In genomic region chr4:83050151-83050796, GRCm38 (mm10) we compare ENCODE assay signal across 11 mouse cellular contexts. TPM values are rescaled to one million over a fixed set of nuclear protein-coding genes. Genes with fewer than 3 reads are reported as not detected.
DNase-seq lines count a peak whose midpoint lies in the region; ATAC-seq and TF ChIP-seq lines count a peak whose summit lies in the region.
"Had no signal": no experiment of that assay in that cellular context is flagged by ENCODE, and none has a peak within 500 bp of the region (broad histone marks: within the 10 kb centered on the region; RNA-seq: fewer than 3 reads in every experiment).

No protein-coding gene starts in this region.

- DNase-seq in kidney, postnatal 10 days, result no peak
- no peak for DNase-seq in liver, postnatal 0 days
- DNase-seq in ovary, postnatal 36 days (ENCODE audit: low spot score), result no peak
- DNase-seq in cerebellum, adult 18-20 months, result no peak
- DNase-seq: adrenal gland, adult 8-10 months; cerebellum, adult 9-10 months; thymus, postnatal 36 days had no signal

- no peak for TF ChIP-seq CTCF in liver, postnatal 0 days (IDR thresholded peaks at IDR 0.05; ENCODE audit: low read depth)

- peaks cover 30% of the 10 kb centered on the region for H3K4me1 ChIP-seq in kidney, embryonic 14.5 days (ENCODE audit: control insufficient read depth, insufficient read depth, low read length)
- peaks cover 61% of the 10 kb centered on the region for H3K4me1 ChIP-seq in embryonic facial prominence, embryonic 12.5 days
- peaks cover 62% of the 10 kb centered on the region for H3K4me1 ChIP-seq in hindbrain, embryonic 12.5 days
- H3K4me1 ChIP-seq in liver, postnatal 0 days (ENCODE audit: insufficient read depth), result no peaks in the 10 kb centered on the region

- peak overlapping the region; percentile 44 for H3K4me2 ChIP-seq in kidney, embryonic 14.5 days (replicated peaks; ENCODE audit: low read depth, low read length)
- peak overlapping the region; percentile 68 for H3K4me2 ChIP-seq in embryonic facial prominence, embryonic 12.5 days (replicated peaks)
- H3K4me2 ChIP-seq in hindbrain, embryonic 12.5 days (replicated peaks), result peak overlapping the region; percentile 58
- 0 out of 2 replicates have a peak overlapping the region, but pooled peaks have one; percentile 11 for H3K4me2 ChIP-seq in liver, postnatal 0 days (ENCODE audit: low read depth, low read length)

- H3K36me3 ChIP-seq in kidney, embryonic 14.5 days (ENCODE audit: control insufficient read depth, insufficient read depth, low read length), result no peaks in the 10 kb centered on the region
- H3K36me3 ChIP-seq in embryonic facial prominence, embryonic 12.5 days, result no peaks in the 10 kb centered on the region
- no peaks in the 10 kb centered on the region for H3K36me3 ChIP-seq in hindbrain, embryonic 12.5 days
- H3K36me3 ChIP-seq in liver, postnatal 0 days (replicated peaks; ENCODE audit: insufficient read depth, low read length), result no peaks in the 10 kb centered on the region
- H3K36me3 ChIP-seq: G1E had no signal

- no peak for ATAC-seq in kidney, embryonic 14.5 days (ENCODE audit: low FRiP score, low TSS enrichment)
- no peak for ATAC-seq in embryonic facial prominence, embryonic 12.5 days (ENCODE audit: insufficient number of reproducible peaks, insufficient read depth, low FRiP score, low TSS enrichment)
- no peak for ATAC-seq in hindbrain, embryonic 12.5 days (ENCODE audit: low FRiP score)
- no peak for ATAC-seq in liver, postnatal 0 days

- H3K27ac ChIP-seq in kidney, embryonic 14.5 days (ENCODE audit: low read depth, low read length), result peak overlapping the region; percentile 87; the same call in 1 of the 2 replicates
- H3K27ac ChIP-seq in embryonic facial prominence, embryonic 12.5 days, result peak overlapping the region; percentile 90
- H3K27ac ChIP-seq in hindbrain, embryonic 12.5 days, result no peak overlapping the region
- no peak overlapping the region for H3K27ac ChIP-seq in liver, postnatal 0 days (ENCODE audit: low read depth)

- H3K9ac ChIP-seq in kidney, embryonic 14.5 days (ENCODE audit: low read depth, low read length), result peak overlapping the region; percentile 63
- peak overlapping the region; percentile 57 for H3K9ac ChIP-seq in embryonic facial prominence, embryonic 12.5 days
- no peak overlapping the region; the same call in 1 of the 2 replicates for H3K9ac ChIP-seq in hindbrain, embryonic 12.5 days
- H3K9ac ChIP-seq in liver, postnatal 0 days (replicated peaks), result no peak overlapping the region

- H3K4me3 ChIP-seq in kidney, embryonic 14.5 days (ENCODE audit: low read length), result peak overlapping the region; percentile 58
- peak overlapping the region; percentile 48 for H3K4me3 ChIP-seq in embryonic facial prominence, embryonic 12.5 days
- H3K4me3 ChIP-seq in hindbrain, embryonic 12.5 days, result peak overlapping the region; percentile 33; the same call in 1 of the 2 replicates
- H3K4me3 ChIP-seq in liver, postnatal 0 days (ENCODE audit: low read depth, low read length), result no peak overlapping the region

- 23% methylated on average over 5 of the region's 5 CpGs for WGBS in kidney, embryonic 14.5 days
- 42% methylated on average over 5 of the region's 5 CpGs for WGBS in embryonic facial prominence, embryonic 12.5 days
- 68% methylated on average over 5 of the region's 5 CpGs for WGBS in hindbrain, embryonic 12.5 days
- 68% methylated on average over 5 of the region's 5 CpGs for WGBS in liver, postnatal 0 days (ENCODE audit: insufficient replicate concordance)

- H3K9me3 ChIP-seq in kidney, embryonic 14.5 days (ENCODE audit: control insufficient read depth, low read length), result no peaks in the 10 kb centered on the region
- no peaks in the 10 kb centered on the region for H3K9me3 ChIP-seq in embryonic facial prominence, embryonic 12.5 days
- no peaks in the 10 kb centered on the region for H3K9me3 ChIP-seq in hindbrain, embryonic 12.5 days (replicated peaks)
- no peaks in the 10 kb centered on the region for H3K9me3 ChIP-seq in liver, postnatal 0 days (ENCODE audit: low read length)

- TF ChIP-seq EP300 in liver, postnatal 0 days (IDR thresholded peaks at IDR 0.05; ENCODE audit: low read depth), result no peak

- H3K27me3 ChIP-seq in kidney, embryonic 14.5 days (ENCODE audit: control insufficient read depth, insufficient read depth, low read length), result no peaks in the 10 kb centered on the region
- H3K27me3 ChIP-seq in embryonic facial prominence, embryonic 12.5 days, result no peaks in the 10 kb centered on the region
- H3K27me3 ChIP-seq in hindbrain, embryonic 12.5 days, result peaks cover 6% of the 10 kb centered on the region; the same call in 1 of the 2 replicates
- peaks cover 13% of the 10 kb centered on the region; the same call in 1 of the 2 replicates for H3K27me3 ChIP-seq in liver, postnatal 0 days (ENCODE audit: insufficient read depth, low read length)

RNA-seq across cellular contexts. Expression of gene Frem1, which starts 1.9 kb away (rescaled TPM):
- 24.3 and 42.3 TPM in 2 replicates for polyA plus RNA-seq in kidney, embryonic 14.5 days (2014; fragmentation: Nextera tagmentation; extraction: Ambion mirVana)
- polyA plus RNA-seq in embryonic facial prominence, embryonic 12.5 days (2016; fragmentation: Nextera tagmentation; extraction: Ambion mirVana), result 25.7 and 26.1 TPM in 2 replicates
- 5.9 and 7.7 TPM in 2 replicates for polyA plus RNA-seq in hindbrain, embryonic 12.5 days (2016; fragmentation: Nextera tagmentation; extraction: Ambion mirVana)
- polyA plus RNA-seq in liver, postnatal 0 days (2015; fragmentation: Nextera tagmentation; extraction: Ambion mirVana), result 0.27 and 0.35 TPM in 2 replicates

Comparison
In these comparisons a context has a peak if more than half of its experiments do, and no peak if none do; other contexts are left out.
1. H3K27ac ChIP-seq: peak in kidney, embryonic 14.5 days (single experiment) and embryonic facial prominence, embryonic 12.5 days (single experiment); none in hindbrain, embryonic 12.5 days (single experiment) and liver, postnatal 0 days (single experiment).
2. H3K4me2 ChIP-seq: peak in every context shown above with its lines; median percentile 68 in embryonic facial prominence, embryonic 12.5 days; 58 in hindbrain, embryonic 12.5 days; 44 in kidney, embryonic 14.5 days; 11 in liver, postnatal 0 days.
3. H3K9ac ChIP-seq: peak in kidney, embryonic 14.5 days (single experiment) and embryonic facial prominence, embryonic 12.5 days (single experiment); none in hindbrain, embryonic 12.5 days (single experiment) and liver, postnatal 0 days (single experiment).